Mouse (Mus musculus) spleen, adult 2 months (tissue): ENCODE results near the gene Pias3. TPM values are rescaled to one million over a fixed set of nuclear protein-coding genes. Genes with fewer than 3 reads are reported as not detected.
"Not testable (repeated sequence)": the region's sequence is repeated elsewhere in the genome, so short reads cannot be mapped to it uniquely, and the experiment has no call there.

ENCODE experiments used
- DNase-seq, 2 experiments: peaks; one replicate each; pipeline versions ENCODE4 v3.0.0 to v3.0.0-alpha.2; 2012 to 2021; ENCODE audit warnings: low spot score in 2 of 2, low read depth in 1 of 2
- H3K27ac ChIP-seq: fragments of 200-500 bp; 2 replicates; pipeline ENCODE4 v1.5.1; 2012; ENCODE audit warnings: low read length, inconsistent platforms; ENCODE audit not compliant: insufficient read depth
- H3K27me3 ChIP-seq: fragments of 200-500 bp; 2 replicates; pipeline ENCODE4 v1.6.1; 2012; ENCODE audit warnings: mild to moderate bottlenecking, moderate library complexity, low read length, inconsistent platforms; ENCODE audit not compliant: control insufficient read depth, insufficient read depth
- H3K36me3 ChIP-seq: fragments of 200-500 bp; 2 replicates; pipeline ENCODE4 v1.6.1; 2012; ENCODE audit warnings: mild to moderate bottlenecking, low read length, inconsistent platforms; ENCODE audit not compliant: control insufficient read depth, insufficient read depth
- H3K4me1 ChIP-seq: fragments of 200-500 bp; 2 replicates; pipeline ENCODE4 v1.6.1; 2011; ENCODE audit warnings: inconsistent platforms; ENCODE audit not compliant: control insufficient read depth, insufficient read depth, insufficient read length
- H3K4me3 ChIP-seq: fragments of 200-500 bp; 2 replicates; pipeline ENCODE4 v1.5.1; 2011; ENCODE audit warnings: mild to moderate bottlenecking, inconsistent platforms; ENCODE audit not compliant: insufficient read depth, insufficient read length; ENCODE audit errors: extremely low read depth
- CTCF ChIP-seq: fragments of 200-500 bp; IDR thresholded peaks from 2 replicates; pipeline ENCODE4 v1.5.1; 2011; ENCODE audit warnings: mild to moderate bottlenecking, inconsistent platforms; ENCODE audit not compliant: insufficient read depth, insufficient read length, insufficient replicate concordance; ENCODE audit errors: extremely low read depth
- POLR2A ChIP-seq: fragments of 200-500 bp; IDR thresholded peaks from 2 replicates; pipeline ENCODE4 v1.6.1; 2011; ENCODE audit warnings: low read depth, low read length, inconsistent platforms
- WGBS: fragments of 180-500 bp; shearing (Covaris S2); methylation state at CpG from one replicate; pipeline ENCODE4 v1.1.7; 2018; 5-methylcytosine and 5-hydroxymethylcytosine counted together
- polyA plus RNA-seq: library from polyadenylated mRNA; depleted of rRNA; stranded (reverse); fragments of >200 nt; gene quantifications from 2 replicates; pipeline ENCODE4 v1.2.3, GENCODE M21; 2012; rRNA removed

The Pias3 gene
- polyA plus RNA-seq, 1 experiment = 31.0 TPM

- H3K36me3 ChIP-seq = no peaks in the 10 kb centered on the region
- TF ChIP-seq POLR2A (no peak), CTCF (no peak)
- no peak for DNase-seq
- peaks cover 7% of the 10 kb centered on the region for H3K4me1 ChIP-seq
- no peak overlapping the region for H3K4me3 ChIP-seq
- no peaks in the 10 kb centered on the region for H3K27me3 ChIP-seq
- H3K27ac ChIP-seq = no peak overlapping the region
- 64% methylated on average over 1 of the region's 1 CpGs for WGBS
Measured at GRCm38 (mm10) chr3:96737013-96737740, 41.0 kb downstream of the Pias3 start.

GRCm38 (mm10) chr3:96737995-96738394, 41.8 kb downstream of the Pias3 start:
- WGBS = 92% methylated on average over 1 of the region's 1 CpGs
- TF ChIP-seq POLR2A = no peak
- TF ChIP-seq CTCF = no peak
- H3K4me1 ChIP-seq = peaks cover 7% of the 10 kb centered on the region
- no peaks in the 10 kb centered on the region for H3K36me3 ChIP-seq
- H3K27ac ChIP-seq = no peak overlapping the region
- no peaks in the 10 kb centered on the region for H3K27me3 ChIP-seq
- DNase-seq = no peak
- no peak overlapping the region for H3K4me3 ChIP-seq

GRCm38 (mm10) chr3:96740279-96740678, 44.1 kb downstream of the Pias3 start:
- H3K27me3 ChIP-seq, H3K36me3 ChIP-seq, DNase-seq, H3K4me3 ChIP-seq, H3K27ac ChIP-seq, H3K4me1 ChIP-seq: not testable (repeated sequence)

DNA sequence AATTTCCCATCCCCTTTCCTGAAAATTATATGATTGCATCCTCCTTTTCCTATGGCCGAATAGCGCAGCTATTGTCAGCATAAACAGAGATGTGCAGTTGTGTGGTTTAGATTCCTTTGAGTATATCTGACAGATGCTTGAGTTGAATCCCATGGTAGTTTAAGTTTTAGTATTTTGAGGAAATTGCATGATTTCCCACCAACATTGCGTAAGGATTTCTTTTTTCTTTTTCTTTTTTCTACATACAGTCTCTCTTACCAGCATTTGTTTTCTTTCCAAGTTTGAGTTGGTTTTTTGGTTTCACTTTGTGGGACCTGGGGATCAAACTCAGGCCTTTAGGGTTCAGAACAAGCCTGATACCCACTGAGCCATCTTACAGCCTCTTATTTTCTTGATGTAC, 48.2 kb downstream of the Pias3 start:
- no peak overlapping the region for H3K4me3 ChIP-seq
- 90% methylated on average over 3 of the region's 3 CpGs for WGBS
- no peaks in the 10 kb centered on the region for H3K36me3 ChIP-seq
- no peaks in the 10 kb centered on the region for H3K4me1 ChIP-seq
- no peak for DNase-seq
- no peaks in the 10 kb centered on the region for H3K27me3 ChIP-seq
- H3K27ac ChIP-seq = no peak overlapping the region
- TF ChIP-seq POLR2A (no peak), CTCF (no peak)

GRCm38 (mm10) chr3:96746829-96747228, 50.6 kb downstream of the Pias3 start:
- DNase-seq = no peak
- Histone ChIP-seq H3K4me3 (no peak overlapping the region), H3K27me3 (no peaks in the 10 kb centered on the region), H3K27ac (no peak overlapping the region), H3K36me3 (no peaks in the 10 kb centered on the region), H3K4me1 (no peaks in the 10 kb centered on the region)
- 43% methylated on average over 1 of the region's 1 CpGs for WGBS
- TF ChIP-seq POLR2A (no peak), CTCF (no peak)

Other genes starting within 250 kb of the Pias3 start
- not detected in 2 replicates for gene BC107364, start 244.1 kb upstream of the Pias3 start, polyA plus RNA-seq
- 0.18 and 0.32 TPM in 2 replicates for gene Hfe2, start 171.2 kb upstream of the Pias3 start, polyA plus RNA-seq
- gene Txnip, start 138.4 kb upstream of the Pias3 start, polyA plus RNA-seq = 423 and 439 TPM in 2 replicates
- gene Gm16253, start 119.4 kb upstream of the Pias3 start, polyA plus RNA-seq = 0.18 TPM in 1 of 2 replicates, not detected in the other
- 9.2 and 10.7 TPM in 2 replicates for gene Polr3gl, start 102.2 kb upstream of the Pias3 start, polyA plus RNA-seq
- 0.14 and 0.15 TPM in 2 replicates for gene Ankrd34a, start 99.7 kb upstream of the Pias3 start, polyA plus RNA-seq
- gene Lix1l, start 95.2 kb upstream of the Pias3 start, polyA plus RNA-seq = 5.8 and 5.9 TPM in 2 replicates
- gene Rbm8a, start 66.5 kb upstream of the Pias3 start, polyA plus RNA-seq = 2.6 and 3.1 TPM in 2 replicates
- gene Pex11b, start 61.0 kb upstream of the Pias3 start, polyA plus RNA-seq = 17.5 and 21.0 TPM in 2 replicates
- gene Gm42957, start 60.9 kb upstream of the Pias3 start, polyA plus RNA-seq = 0.06 and 0.25 TPM in 2 replicates
- 1.1 and 1.3 TPM in 2 replicates for gene Itga10, start 50.8 kb upstream of the Pias3 start, polyA plus RNA-seq
- 0.74 and 0.97 TPM in 2 replicates for gene Ankrd35, start 26.3 kb upstream of the Pias3 start, polyA plus RNA-seq
- 4.5 and 4.8 TPM in 2 replicates for gene Nudt17, start 12.2 kb downstream of the Pias3 start, polyA plus RNA-seq
- 24.8 and 26.8 TPM in 2 replicates for gene Polr3c, start 31.2 kb downstream of the Pias3 start, polyA plus RNA-seq
- gene Rnf115, start 31.3 kb downstream of the Pias3 start, polyA plus RNA-seq = 11.3 and 15.1 TPM in 2 replicates
- 0.11 TPM in 1 of 2 replicates, not detected in the other for gene Pdzk1, start 132.9 kb downstream of the Pias3 start, polyA plus RNA-seq
- gene Cd160, start 133.0 kb downstream of the Pias3 start, polyA plus RNA-seq = 3.2 and 3.8 TPM in 2 replicates
- gene Gja5, start 208.3 kb downstream of the Pias3 start, polyA plus RNA-seq = 0.95 and 0.97 TPM in 2 replicates
- gene Gpr89, start 209.0 kb downstream of the Pias3 start, polyA plus RNA-seq = 7.5 and 8.5 TPM in 2 replicates
- not detected in 2 replicates for gene Gja8, start 229.6 kb downstream of the Pias3 start, polyA plus RNA-seq